Mouse (Mus musculus): ENCODE results near the gene Vmn2r37.
"Not testable (repeated sequence)": the region's sequence is repeated elsewhere in the genome, so short reads cannot be mapped to it uniquely, and the experiment has no call there.

The Vmn2r37 gene

GRCm38 (mm10) chr7:9223553-9223952, at the start of gene Vmn2r37:
Vmn2r37 (minus strand) TSS chr7:9223653.
- not testable (repeated sequence) for DNase-seq

All from thymus, postnatal 4 days (tissue).